Mouse (Mus musculus) embryo, embryonic 10.5 days (tissue): Measurements from ENCODE around the gene Cnpy2.

Source experiments
- DNase-seq: peaks from one replicate; pipeline ENCODE4 v3.0.0-alpha.2; 2015; ENCODE audit warnings: low spot score

Gene Cnpy2

DNA sequence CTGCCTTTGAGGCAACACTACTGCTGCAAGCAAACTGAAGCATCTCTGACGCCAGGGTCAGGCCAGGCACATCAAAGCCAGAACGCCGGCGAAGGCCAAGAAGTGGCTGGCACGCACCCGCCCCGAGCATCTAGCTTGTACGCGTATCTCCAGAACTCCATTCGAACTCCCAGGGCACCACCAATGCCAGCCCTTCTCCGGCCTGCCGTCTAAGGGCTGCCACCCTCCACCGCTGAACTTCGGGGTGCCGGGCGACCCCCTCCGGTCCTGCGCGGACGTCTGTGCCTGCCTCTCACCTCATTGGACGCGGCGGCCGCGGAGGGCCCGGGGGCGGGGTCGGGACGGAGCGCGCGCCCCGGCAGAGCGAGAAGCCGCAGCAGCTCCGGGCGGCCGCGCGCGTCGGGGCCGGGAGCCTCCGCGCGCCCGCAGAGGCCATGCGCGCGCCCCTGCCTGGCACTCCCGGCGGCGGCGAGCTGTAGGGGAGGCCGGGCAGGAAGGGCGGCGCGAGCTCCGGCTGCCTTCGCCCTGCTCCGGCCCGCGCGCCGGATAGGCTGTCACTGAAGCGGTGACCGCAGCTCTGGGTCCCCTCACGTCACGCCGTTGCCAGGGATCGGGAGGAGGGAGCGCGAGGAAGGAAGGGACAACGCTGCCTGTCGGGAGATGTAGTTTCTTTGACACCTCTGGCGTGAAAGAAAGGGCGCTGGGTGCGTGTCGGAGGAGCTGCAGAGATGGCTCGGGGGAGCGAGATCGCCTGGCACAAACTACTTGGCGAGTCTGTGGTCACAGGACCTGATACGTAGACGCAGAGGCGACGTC lies 46.4 kb downstream of the Cnpy2 start, which contains the start of gene Coq10a:
Coq10a (minus strand) TSS at position 596 of the 816 bp plus-strand sequence.
- DNase-seq: peak; percentile 92

DNA sequence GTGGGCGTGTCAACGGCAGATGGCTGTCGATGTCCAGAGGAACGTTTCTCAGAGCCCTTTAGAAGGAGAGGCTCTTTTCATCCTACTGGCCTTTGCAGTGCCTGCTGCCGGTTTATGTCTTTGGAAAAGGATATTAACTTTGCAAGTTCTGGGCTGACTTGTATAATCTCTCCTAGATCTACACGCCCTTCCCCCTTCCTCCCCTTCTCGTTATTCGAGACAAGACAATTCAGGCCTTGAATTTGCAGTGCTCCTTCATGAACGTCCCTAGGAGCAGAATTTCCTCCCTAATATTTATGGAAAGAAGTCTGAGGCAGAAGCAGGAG lies 46.9 kb downstream of the Cnpy2 start:
- DNase-seq: no peak

DNA sequence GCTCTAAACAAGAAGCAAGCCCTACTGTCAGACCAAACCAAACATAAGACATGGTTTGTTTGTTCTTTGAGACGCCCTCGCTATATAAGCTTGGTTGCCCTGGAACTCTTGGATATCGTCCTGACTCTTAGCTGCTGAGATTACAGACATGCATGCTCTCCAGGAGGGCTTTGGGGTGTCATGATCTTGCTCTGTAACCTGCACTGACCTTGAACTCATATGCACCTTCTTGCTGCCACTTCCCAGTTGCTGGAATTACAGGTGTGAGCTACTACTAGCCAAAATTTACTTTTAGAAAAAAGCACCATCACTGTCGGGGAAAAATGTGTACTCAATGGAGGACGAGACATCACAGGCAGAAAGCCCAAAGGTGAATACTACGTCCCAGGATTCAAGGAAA lies 47.3 kb downstream of the Cnpy2 start:
- no peak for DNase-seq

DNA sequence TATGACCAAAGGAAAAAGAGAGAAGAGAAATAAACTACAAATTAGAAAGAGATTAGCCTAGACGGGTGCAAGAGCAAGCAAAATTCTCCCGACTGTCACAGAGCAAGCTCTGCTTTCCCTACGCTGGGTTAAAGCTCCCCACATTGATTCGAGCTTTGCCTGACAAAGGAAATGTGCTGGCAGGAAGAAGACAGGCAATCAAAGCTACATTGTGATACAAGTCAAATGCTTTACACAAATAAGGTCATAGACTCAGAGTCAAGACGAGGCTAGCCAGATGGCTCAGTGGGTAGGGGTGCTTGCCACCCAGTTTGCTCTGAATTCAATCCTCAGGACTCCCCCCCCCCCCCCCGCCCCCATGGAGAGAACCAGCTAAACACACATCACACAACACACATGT lies 47.8 kb downstream of the Cnpy2 start:
- no peak for DNase-seq

DNA sequence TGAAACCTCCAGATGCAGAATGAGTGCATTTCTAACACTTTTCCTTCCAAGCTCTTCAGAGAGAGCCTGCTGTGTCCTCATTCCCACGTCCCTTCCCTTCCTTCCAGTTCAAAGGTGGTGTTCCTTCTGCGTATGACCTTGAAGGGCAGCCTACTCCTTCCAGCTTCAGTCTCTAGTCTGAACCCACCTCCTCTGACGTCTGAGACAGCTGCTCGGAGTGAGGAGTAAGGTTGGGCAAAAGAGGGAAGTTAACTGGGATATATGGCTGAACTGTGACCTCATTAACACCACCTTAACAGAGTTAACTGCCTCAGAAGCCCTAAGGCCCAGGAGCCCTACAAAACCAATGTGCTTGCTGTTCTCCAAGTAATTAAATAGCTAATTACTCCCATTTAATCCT lies 48.3 kb downstream of the Cnpy2 start:
- no peak for DNase-seq

DNA sequence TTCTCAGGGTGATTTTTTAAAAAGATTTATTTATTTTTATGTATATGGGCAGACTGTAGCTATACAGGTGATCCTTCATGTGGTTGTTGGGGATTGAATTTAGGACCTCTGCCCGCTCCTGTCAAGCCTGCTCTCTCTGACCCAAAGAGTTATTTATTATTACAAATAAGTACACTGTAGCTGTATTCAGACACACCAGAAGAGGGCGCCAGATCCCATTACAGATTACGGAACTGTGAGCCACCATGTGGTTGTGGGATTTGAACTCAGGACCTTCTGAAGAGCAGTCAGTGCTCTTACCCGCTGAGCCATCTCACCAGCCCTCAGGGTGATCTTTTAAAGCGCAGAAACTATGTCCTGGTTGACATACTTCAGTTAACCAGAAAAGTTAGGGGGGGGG lies 49.9 kb downstream of the Cnpy2 start:
- DNase-seq: no peak

DNA sequence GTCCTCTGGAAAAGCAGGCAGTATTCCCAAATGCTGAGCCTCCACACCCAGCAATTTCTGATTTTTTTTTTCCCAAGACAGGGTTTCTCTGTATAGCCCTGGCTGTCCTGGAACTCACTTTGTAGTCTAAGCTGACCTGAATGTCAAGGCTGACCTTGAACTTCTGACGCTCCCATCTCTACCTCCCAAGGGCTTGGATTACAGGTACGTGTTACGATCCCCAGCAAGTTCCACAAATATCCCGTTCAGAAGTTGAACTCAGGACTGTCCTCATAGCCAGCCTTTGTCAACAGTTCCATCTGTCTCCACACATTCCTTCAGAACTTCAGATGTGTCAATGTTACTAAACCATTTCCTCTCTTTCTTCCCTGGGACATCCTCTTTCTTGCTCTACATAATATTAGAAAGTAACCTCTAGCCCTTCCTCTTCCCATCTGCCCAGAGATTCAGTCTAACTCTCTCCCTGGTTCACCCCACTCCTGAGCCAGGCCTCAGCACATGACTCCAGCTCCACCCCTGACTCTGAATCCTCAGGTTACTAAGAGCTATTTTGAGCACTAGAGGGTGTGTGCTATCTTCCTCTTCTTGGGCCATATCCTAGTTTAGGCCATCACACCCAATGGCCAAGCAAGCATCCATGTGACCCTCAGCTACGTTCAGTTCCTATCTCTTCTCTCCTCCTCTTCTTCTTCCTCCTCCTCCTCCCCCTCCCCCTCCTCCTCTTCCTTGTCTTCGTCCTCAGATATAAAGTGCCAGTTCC lies 50.9 kb downstream of the Cnpy2 start:
- DNase-seq: no peak

DNA sequence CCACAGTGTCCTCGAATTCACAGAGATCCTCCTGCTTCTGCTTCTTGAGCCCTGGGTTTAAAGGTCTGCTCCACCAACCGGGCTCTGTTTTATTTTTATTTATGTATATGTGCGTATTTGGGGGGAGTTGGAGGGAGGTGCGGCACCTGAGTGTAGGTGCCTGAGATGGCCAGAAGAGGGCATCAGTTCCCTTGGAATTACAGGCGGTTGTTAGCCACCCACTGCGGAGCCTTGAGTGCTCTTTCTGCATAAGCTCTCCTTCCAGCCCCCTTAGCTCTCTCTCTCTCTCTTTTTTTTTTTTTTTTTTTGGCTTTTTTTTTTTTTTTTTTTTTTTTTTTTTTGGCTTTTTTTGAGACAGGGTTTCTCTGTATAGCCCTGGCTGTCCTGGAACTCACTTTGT lies 52.1 kb downstream of the Cnpy2 start:
- DNase-seq: no peak

DNA sequence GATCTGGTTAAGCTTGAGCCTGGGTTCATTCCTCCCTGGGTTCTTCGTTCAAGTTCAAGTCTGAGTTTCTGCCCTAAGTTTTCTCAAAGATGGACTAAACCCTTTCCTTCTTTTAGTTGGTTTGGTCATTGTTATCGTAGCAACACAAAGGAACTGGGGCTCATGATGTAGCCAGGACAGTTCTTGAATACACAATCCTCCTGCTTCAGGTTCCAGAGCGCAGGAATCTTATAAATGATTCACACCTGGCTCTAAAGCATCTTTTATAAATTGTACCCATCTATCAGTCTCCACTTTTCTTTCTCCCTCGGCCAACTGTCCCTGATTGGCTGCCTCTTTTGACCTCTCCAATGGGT lies 53.8 kb downstream of the Cnpy2 start:
- DNase-seq: no peak

DNA sequence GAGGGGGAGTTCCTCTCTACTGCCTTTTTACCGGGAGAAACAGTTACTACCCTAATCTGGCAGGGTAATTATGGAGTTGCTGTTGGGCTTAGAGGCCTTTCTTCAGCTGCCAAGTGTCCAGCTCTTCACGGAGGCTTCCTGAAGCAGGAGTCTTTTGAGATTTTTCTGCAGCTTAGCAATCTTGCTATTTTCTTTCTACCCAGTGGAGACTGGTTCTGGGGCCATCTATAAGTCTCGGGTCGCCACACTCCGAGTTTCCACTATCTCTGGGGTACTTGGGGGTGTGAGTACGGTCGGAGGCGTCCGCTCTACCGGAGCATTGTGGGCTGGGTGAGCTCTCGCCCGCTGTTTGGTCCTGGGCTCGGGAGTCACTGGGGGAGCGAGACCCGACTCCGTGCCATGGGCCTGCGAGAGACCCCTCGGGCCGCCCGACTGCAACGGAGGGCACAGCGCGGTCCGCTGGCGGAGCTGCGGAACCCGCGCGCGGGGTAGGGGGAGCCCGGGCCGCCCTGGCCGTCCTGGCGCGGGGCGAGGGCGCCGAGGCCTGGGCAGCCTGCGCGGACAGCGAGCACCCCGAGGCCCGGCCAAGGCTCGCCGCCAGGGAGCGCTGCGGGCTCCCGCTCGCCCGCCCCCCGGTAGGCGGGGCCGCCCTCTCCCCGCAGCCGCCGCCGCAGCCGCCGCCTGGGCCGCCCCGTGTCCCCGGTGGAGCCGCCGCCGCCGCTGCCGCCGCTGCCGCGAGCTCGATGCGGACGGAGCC lies 54.4 kb downstream of the Cnpy2 start, which contains the start of gene Ankrd52:
Ankrd52 (plus strand) TSS at position 661 of the 757 bp plus-strand sequence.
- DNase-seq: peak; percentile 85
